Mouse (Mus musculus) heart, adult 2 months (tissue): Measurements from ENCODE around the gene Itga10.
A peak's percentile ranks its signal among the peaks of the same experiment; 100 is the strongest.

Experiments used
- CTCF ChIP-seq: fragments of 200-600 bp; IDR thresholded peaks from 2 replicates; pipeline ENCODE4 v1.8.1; 2022; ENCODE audit warnings: antibody characterized with exemption, mild to moderate bottlenecking, moderate library complexity
- EP300 ChIP-seq: fragments of 200-500 bp; IDR thresholded peaks from 2 replicates; pipeline ENCODE4 v1.6.1; 2011; ENCODE audit warnings: low read depth, low read length, control low read depth; ENCODE audit not compliant: insufficient read depth
- POLR2A ChIP-seq: fragments of 200-500 bp; IDR thresholded peaks from 2 replicates; pipeline ENCODE4 v1.6.1; 2011; ENCODE audit warnings: mild to moderate bottlenecking, low read depth, low read length, control low read depth; ENCODE audit not compliant: insufficient read depth

DNA sequence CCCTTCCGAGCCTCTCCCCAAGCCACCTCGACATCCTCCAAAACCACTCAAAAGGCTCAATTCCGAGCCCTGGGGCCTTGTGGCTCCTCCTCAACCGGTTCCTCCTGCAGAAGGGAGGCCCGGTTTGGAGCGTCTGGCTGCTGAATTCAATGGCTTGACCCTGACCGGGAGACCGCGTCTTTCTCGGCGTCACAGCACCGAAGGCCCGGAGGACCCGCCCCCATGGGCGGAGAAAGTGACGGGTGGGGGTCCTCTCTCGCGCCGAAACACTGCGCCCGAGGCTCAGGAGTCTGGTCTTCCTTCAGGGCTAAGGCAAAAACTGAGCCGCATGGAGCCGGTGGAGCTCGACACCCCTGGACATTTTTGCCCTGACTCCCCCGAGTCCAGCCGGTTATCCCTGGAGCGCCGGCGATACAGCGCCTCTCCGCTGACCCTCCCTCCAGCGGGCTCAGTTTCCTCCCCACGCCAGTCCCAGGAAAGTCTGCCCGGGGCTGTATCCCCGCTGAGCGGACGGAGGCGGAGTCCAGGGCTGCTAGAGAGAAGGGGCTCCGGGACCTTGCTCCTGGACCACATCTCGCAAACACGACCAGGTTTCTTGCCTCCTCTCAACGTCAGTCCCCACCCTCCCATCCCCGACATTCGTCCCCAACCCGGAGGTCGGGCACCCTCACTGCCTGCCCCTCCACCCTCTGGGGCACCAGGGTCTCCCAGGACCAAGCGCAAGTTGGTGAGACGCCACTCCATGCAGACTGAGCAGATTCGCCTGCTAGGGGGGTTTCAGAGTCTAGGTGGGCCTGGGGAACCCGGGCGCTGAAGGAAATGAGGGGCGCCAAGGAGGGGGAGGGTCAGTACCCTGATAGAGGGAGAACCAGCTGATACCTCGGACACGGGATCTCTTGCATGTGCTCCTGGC, 47.0 kb upstream of the Itga10 start:
- TF ChIP-seq POLR2A = peak; percentile 89
- no peak for TF ChIP-seq CTCF
- no peak for TF ChIP-seq EP300
